Mouse (Mus musculus): ENCODE data around the gene Plcg1. TPM values are rescaled to one million over a fixed set of nuclear protein-coding genes. Genes with fewer than 3 reads are reported as not detected.
A peak's percentile ranks its signal among the peaks of the same experiment; 100 is the strongest.

Gene Plcg1
- total RNA-seq, 2 experiments from 2014 or later = 72.2 to 109 TPM

- no peak for DNase-seq
Observed at GRCm38 (mm10) chr2:160735706-160736310, 4.7 kb downstream of the Plcg1 start.

DNA sequence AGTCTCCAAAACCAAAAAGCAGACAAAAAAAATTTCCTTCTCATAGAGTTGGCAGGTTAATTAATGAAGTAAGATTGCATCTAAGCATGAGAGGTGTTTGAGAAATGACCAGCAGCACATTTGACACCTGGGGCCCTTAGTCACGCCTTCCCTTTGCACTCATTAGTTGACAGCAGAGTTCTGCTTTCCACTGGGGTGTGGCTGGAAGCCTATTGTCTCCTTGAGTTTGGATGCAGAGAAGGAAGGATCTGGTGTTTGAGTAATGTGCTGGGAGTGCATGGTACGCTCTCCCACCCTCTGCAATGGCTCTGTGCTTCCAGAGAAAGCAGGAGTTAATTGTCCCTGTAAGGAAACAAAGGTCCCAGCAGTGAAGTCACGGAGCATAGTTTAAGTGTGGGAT lies 5.4 kb downstream of the Plcg1 start:
- DNase-seq = no peak

DNA sequence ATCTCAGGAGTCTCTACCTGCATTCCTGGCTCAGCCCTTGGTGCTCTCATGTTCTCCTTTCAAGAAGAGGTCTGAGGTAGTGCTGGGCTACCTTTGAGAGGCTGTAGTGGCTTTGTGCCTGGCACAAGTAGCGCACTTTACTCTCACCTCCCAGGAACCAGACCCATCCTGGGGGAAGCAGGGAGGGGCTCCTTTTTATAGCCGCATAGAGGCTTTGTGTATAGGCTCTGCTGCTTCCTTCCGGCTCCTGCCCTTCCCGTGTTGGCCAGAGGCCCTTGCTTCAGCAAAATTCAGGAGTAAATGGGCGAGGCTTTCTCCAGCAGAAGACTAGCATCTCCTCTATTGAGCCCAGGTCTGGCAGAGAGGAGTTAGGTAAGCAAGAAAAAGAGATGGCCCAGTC lies 7.3 kb downstream of the Plcg1 start:
- no peak for DNase-seq

- no peak for DNase-seq
Observed at GRCm38 (mm10) chr2:160739647-160740356, 8.7 kb downstream of the Plcg1 start.

DNA sequence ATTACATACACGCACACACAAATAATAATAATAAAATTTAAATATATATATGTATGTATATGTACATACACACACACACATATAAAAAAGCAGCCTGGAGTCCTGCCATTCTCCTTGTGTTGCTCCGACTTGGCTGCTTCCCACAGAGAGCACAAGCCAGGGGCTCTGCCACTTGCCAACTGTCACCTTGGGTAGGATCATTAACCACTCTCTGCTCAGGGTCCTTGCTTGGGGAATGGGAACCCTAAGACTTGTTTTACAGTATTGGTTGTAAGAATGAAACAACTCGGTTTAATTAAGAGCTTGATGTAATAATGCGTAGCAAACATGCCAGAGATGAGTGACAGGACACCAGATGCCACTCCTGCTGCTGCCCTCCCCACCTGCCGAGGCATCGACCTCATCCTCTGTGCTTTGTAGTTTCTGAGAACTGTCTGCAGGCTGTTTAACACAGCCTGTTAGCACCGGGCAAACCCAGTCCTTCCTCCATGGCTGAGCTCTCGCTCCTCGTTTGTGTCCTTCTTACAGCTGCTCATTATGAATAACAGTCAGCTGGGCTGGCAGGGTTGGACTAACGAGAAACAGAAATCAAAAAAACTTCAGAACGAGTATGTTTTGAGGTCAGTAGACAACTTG lies 9.5 kb downstream of the Plcg1 start:
- DNase-seq = no peak

DNA sequence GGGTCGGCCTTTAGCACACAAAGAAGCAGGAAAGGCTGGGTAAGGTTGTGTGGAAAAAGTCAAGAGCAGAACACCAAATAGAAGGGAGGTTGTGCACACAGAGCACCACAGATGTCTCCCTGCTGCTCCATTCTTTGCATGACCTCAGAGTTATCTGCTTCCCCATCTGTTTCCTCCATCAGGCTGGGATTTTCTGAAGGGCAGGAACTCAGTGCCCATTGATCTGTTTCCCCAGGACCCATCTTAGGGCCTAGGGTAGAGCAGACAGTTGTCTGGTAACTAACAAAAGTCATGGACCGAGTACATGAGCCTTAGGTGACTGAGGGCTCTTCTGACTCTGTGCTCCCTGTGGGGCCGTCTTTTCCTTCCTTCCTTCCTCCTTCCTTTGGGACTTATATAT lies 10.5 kb downstream of the Plcg1 start:
- no peak for DNase-seq

DNA sequence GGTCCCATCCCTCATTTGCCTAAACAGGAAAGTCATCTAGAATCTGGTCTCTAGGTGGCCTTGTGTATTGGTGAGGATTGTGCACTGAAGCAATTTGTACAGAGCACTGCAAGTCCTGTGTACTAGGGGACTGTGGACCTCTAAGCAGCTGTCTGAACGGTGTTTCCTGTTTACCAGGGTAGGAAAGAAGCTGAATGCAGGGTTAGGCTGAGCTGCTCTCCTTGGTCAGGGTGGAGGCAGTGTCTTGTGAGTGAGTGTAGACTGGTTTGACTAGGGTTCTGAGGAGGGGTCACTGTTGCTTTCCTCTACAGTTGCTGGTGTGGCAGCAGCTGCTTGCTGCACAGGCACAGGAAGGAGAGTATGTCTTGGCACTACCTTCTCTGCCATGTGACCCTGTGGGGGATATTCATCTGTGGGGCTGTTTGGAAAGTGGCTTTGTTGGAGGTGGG lies 11.1 kb downstream of the Plcg1 start:
- no peak for DNase-seq

- peak; percentile 86 for DNase-seq
Observed at GRCm38 (mm10) chr2:160744040-160744822, 13.1 kb downstream of the Plcg1 start.

GRCm38 (mm10) chr2:160744823-160745210 lies 13.7 kb downstream of the Plcg1 start:
- peak; percentile 68 for DNase-seq

- no peak for DNase-seq
Observed at GRCm38 (mm10) chr2:160745497-160745896, 14.4 kb downstream of the Plcg1 start.

DNA sequence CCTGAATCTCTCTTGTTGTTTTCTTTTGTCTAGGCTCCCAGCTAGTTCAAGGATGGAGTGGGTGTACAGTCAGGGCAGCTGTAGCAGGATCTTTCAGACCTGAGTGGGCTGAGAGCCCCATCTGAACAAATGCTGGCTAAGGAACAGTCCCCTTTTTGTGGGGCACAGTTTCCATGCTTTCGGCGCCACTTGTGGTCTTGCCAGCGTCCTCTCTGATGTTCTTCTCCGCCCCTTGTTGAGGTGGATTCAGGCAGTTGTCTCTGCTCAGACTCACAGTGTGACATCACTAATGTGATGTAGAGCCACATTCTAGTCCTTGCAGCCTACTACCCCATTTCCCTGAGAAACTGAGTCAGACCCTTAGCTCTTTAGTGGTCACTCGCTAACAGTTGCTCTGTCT lies 15.5 kb downstream of the Plcg1 start:
- no peak for DNase-seq

DNA sequence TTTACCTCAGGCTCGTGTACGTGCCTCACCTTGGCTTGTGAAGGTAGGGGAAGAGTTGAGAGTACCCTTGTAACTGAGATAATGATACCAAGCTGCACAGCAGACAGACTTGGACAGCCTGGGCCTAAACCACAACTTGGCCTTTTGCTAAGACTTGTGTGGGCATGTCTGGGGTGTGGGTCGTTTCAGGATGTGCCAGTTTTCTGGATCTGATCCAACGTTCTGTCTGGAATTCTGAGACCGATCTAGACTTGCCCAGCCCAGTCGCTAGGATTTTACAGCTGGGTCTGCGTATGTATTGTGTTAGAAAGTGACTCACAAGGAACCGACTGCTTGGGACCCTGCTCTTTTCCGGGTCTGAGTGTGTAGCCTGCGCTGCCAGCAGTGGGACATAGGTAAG lies 16.0 kb downstream of the Plcg1 start:
- no peak for DNase-seq

GRCm38 (mm10) chr2:160756583-160757203 lies 25.6 kb downstream of the Plcg1 start:
- no peak for DNase-seq

- DNase-seq = peak; percentile 66
Observed at GRCm38 (mm10) chr2:160760433-160761184, 29.5 kb downstream of the Plcg1 start.

- DNase-seq = no peak
Observed at GRCm38 (mm10) chr2:160763816-160764215, 32.7 kb downstream of the Plcg1 start.

- DNase-seq = no peak
Observed at GRCm38 (mm10) chr2:160764386-160764785, 33.3 kb downstream of the Plcg1 start.

GRCm38 (mm10) chr2:160765096-160765495 lies 34.0 kb downstream of the Plcg1 start:
- no peak for DNase-seq

GRCm38 (mm10) chr2:160766371-160766771 lies 35.3 kb downstream of the Plcg1 start:
- peak; percentile 63 for DNase-seq

- DNase-seq = no peak
Observed at GRCm38 (mm10) chr2:160767201-160767600, 36.1 kb downstream of the Plcg1 start.

GRCm38 (mm10) chr2:160768097-160768695 lies 37.1 kb downstream of the Plcg1 start:
- no peak for DNase-seq

- no peak for DNase-seq
Observed at GRCm38 (mm10) chr2:160768997-160769396, 37.9 kb downstream of the Plcg1 start.
